Mouse (Mus musculus) heart, postnatal 0 days (tissue): ENCODE results near the gene Clhc1.

ENCODE experiments used
- CTCF ChIP-seq: IDR thresholded peaks from 2 replicates; pipeline ENCODE4 v1.5.1; 2016; ENCODE audit warnings: antibody characterized with exemption, control low read depth, low read depth
- EP300 ChIP-seq: IDR thresholded peaks from 2 replicates; pipeline ENCODE4 v1.6.1; 2016; ENCODE audit warnings: antibody characterized with exemption, low read depth

GRCm38 (mm10) chr11:29560990-29561389 lies 13.2 kb downstream of the Clhc1 start:
- TF ChIP-seq EP300, result no peak
- TF ChIP-seq CTCF, result no peak
